Mouse (Mus musculus) left cerebral cortex, adult 18-20 months (tissue): ENCODE measurements around the gene Ube2j2. TPM values are rescaled to one million over a fixed set of nuclear protein-coding genes. Genes with fewer than 3 reads are reported as not detected.

ENCODE experiments used
- DNase-seq, 2 experiments: peaks; one replicate each; pipeline ENCODE4 v3.0.0; 2021 to 2022; ENCODE audit warnings: low spot score in 2 of 2, mixed read lengths in 1 of 2
- total RNA-seq, 2 experiments: library from RNA; stranded (reverse); gene quantifications; 2 replicates each; pipeline ENCODE4 v1.2.3; 2021

The Ube2j2 gene
- total RNA-seq, 2 experiments from 2014 or later, result 67.6 to 70.3 TPM

DNA sequence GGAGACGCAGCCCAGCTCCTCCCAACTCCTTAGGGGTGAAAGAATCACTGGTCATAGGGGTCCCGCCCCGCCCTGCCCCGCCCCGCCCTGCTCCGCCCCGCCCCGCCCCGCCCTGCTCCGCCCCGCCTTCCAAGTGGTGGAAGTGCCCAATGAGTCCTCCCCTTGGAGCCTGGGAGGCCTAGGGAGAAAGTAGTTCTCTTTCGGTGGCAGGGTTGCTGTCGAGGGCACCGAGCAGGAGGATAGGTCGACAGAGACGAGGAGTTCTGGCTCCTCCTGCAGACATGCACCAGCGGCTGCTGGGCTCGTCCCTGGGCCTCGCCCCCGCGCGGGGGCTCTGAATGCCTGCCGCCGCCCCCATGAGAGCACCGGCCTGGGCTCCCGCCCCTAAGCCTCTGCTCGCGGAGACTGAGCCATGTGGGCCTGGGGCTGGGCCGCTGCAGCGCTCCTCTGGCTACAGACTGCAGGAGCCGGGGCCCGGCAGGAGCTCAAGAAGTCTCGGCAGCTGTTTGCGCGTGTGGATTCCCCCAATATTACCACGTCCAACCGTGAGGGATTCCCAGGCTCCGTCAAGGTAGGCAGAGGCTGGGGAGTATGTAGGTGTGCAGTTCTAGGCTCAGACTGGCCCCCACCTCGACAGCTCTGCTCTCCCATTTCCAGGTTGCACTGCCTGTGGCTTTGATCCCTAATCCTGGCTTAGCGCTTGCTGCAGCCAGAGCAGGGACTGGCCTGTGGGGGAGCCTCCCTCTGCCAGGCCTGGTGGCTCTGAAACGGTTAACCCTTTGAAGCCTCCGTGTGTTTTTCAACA lies 18.7 kb downstream of the Ube2j2 start, which contains the start of gene C1qtnf12:
C1qtnf12 (plus strand) TSS at position 152 of the 805 bp plus-strand sequence.
- peak; percentile 11 to 39 for DNase-seq

DNA sequence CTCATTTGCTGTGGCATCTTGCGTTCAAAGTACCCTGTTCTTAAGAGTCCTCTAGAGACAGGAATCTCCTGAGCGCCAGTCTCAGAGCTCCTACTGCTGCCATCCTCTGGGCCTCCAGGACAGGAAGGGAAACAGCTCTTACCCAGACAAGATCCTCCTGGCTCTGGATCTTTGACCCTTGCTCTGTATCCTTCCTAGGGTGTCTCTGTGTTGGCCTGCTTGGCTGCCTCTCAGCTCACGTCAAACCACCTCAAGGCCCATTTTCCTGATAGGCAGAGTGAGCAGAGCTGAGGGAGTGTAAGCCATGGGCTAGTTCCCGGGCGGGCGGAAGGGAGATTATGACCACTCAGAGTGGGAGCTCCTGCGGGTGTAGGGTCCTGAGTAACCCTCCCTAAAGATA lies 19.5 kb downstream of the Ube2j2 start:
- no peak for DNase-seq

DNA sequence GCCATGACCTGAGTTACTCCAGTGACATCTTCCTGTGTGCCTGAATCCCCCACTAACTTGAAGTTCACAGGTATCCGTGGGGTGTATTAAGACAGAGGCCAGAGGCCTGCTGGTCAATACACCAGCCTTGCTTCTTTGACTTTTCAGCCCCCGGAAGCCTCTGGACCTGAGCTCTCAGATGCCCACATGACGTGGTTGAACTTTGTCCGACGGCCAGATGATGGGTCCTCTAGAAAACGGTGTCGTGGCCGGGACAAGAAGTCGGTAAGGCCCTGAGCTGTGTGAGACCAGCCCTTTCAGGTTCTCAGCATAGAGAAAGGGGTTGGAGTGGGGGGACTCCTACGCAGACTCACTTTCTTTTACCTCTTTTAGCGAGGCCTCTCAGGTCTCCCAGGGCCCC lies 20.8 kb downstream of the Ube2j2 start:
- no peak for DNase-seq

DNA sequence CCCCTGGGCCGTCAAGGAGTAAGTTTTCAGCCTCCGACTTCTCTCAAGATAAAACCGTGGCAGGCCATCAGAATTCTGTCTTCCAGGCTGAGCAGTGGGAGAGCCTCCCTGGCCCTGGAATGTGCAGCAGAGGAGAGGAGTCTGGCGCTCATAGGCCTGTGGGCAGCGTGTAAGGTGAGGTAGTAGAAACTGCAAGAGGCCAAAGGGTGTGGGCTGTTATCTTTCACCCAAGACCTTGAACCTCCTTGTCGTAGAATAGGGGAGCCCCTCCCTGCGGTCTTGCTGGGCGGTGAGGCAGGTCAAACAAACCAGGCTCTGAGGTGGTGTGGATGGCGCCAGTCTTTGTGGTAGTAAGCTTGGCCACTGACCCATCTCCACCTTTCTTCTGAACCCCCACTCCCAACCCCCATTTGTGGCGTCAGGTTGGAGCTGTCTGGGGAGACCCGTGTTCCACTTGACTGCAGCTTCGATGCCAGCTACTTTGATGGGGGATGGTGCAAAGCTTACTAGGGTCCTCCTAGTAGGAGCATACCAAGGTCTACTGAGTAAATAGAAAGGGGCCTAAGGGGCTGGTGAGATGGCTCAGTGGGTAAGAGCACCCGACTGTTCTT lies 25.5 kb downstream of the Ube2j2 start:
- DNase-seq, result no peak

DNA sequence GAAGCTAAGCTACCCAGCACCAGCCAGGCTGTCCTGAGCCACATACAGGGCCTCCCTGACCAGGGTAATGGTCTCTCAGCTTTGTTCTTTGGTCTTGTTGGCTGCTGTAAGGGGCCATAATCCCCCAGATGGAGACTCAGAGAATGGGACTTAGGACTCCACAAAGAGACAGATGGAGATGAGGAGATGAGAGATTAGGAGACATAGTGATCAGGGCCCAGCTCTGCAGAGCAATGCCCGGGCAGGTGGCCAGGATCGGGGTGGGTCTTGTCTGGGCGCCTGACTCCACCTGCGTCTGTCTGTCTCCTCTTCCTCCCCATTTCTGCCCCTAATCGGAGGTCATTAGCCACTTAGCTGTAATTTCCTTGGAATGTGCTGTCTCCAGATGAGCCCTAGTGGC lies 26.7 kb downstream of the Ube2j2 start:
- no peak for DNase-seq

DNA sequence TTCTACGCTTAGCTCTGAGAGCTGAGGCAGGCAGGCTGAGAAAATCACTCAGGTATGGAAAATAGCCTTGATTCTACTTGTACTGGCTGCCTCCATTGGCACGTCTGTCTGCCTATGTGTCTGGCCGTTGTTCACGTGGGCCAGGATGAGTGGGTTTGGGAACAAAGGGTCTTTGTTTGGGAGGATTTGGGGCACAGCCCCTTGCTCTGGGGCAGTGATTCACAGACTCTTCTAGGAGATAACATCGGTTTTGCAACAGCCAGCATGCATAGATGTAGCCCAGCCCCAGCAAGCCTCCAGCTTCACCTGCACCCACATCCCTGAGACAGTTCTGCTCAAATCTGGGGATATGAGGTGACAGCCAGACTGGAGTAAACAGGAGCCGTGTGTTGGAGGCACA lies 29.0 kb downstream of the Ube2j2 start:
- no peak for DNase-seq

DNA sequence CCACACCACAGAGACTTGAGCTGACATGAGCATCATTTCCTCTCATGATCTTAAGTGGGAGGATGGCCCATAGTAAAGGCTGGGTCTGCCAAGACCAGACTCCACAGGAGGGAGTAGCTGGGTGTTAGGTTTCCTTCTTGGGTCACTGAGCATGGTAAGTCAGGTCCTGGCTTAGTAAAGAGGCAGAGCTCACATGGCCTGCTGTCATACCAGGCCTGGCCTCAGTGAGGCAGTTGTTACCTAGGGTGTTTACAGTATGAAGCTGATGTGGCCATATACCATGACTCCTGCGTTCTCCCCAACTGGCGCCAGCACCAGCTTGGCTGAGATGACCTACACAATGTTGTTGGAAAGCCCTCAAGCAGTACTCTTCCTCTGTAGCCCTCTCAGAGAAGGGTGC lies 29.6 kb downstream of the Ube2j2 start:
- no peak for DNase-seq

DNA sequence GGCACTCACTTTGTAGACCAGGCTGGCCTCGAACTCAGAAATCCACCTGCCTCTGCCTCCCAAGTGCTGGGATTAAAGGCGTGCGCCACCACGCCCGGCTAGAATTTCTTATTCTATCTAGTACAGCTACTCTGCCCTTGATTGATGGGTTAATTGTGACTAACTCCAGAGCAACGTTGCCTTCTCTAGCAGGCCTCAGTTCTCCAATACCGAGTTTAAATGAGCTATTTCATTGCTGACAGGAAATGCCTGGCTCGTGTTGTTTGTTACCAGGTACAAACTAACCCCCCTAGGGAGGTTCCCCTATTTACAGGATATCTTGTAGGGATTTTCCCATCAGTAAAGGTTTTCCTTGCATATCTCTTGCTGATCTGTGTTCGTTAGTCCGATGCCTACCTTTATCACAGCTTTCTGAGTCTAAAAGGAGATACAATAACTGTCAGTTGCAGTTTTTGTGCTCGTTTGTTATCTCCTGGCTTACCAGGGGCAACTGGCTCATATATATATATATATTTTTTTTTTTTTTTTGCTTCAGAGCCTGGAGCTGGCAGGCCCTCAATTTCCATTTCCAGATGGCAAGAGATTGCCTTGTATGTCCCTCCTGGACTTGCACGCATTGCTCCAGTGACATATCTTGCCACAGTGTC lies 37.9 kb downstream of the Ube2j2 start:
- DNase-seq, result no peak

DNA sequence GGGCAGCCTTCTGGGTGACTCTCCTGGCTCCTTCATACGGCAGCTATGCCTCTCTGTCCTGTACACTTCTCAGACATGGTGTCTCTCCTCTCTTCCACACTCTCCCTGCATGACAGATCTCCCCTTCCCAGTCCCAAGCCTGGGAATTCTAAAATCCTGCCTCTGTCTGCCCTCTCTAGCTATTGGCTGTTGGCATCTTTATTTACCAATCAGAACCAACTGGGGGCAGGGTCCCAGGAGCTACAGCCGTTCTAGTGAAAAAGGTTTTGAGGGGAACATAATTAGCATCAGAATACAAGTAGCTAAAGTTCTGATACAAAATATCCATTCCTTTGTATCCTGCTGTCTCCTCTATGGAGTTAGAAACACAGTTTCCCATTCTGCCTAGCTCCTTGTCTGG lies 40.2 kb downstream of the Ube2j2 start:
- DNase-seq, result no peak

DNA sequence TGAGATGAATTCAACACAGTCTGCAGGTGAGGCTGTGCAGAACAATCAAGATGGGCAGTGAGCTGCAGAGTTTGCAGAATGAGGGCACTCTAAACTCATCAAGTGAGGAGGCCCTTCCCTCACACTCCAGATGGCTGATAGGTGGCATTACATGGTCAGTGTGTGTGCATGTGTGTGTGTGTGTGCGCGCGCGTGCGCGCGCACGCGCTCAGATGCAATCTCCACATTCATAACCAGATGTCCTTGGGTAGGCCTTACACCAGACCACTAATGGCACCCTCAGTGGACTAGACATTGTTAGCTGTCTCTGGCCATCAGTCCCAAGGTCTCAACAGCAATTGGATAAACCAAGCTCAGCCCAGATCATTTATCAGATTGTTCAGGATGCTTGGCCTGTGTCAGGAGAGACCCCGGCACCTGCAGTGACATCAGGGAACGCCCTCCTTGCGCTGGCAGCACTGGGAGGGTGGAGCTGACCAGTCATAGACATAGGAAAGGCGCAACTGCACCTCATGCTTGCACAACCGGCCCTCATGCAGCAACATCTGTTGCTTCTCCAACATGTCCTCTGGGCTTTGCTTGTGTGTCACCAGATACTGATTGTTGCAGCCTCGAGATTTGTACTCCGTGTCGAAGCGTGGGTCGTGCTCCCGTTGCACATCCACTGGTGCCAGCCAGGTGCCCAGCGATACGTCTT lies 47.7 kb downstream of the Ube2j2 start:
- no peak for DNase-seq

DNA sequence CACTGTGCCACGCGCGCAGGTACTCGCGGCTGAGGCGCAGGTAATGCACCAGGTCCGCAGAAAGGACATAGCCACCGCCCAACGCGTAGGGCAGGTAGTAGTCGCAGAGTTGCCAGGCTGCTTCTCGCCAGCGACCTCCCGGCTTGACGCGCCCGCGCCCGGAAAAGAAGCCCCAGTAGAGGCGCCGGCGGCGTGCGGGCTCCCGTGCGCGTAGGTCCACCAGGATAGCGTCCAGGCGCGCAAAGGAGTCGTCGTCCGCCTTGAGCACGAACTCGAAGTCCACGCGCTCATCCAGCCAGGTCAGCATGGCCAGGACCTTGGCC lies 48.2 kb downstream of the Ube2j2 start:
- no peak for DNase-seq

DNA sequence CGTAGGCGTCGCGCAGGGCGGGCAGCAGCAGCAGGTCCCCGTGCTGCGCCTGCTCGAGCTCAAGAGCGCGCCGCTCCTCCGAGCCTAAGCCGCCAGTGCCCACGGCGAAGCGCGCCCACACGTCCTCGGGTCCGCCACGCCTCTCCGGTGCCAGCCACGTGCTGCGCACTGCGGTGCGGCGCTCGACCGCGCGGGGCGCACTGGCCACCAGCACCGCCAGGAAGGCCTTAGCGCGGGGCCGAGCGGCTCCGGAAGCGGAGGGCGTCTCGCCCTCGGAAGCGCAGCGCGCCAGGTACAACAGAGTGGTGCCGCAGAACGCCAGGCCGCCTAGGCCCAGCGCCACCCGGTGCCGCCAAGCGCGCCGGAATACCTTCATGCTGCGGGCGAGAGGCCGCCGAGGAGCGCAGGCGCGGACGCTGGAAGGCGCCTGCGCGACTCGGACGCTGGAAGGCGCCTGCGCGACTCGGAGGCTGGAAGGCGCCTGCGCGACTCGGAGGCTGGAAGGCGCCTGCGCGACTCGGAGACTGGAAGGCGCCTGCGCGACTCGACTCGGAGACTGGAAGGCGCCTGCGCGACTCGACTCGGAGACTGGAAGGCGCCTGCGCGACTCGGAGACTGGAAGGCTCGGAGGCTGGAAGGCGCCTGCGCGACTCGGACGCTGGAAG lies 48.7 kb downstream of the Ube2j2 start, which contains the start of the genes B3galt6 and Sdf4:
B3galt6 (minus strand) TSS at position 409 of the 665 bp plus-strand sequence.
Sdf4 (plus strand) TSS at position 632 of the 665 bp plus-strand sequence.
- DNase-seq, result peak; percentile 78 to 90

DNA sequence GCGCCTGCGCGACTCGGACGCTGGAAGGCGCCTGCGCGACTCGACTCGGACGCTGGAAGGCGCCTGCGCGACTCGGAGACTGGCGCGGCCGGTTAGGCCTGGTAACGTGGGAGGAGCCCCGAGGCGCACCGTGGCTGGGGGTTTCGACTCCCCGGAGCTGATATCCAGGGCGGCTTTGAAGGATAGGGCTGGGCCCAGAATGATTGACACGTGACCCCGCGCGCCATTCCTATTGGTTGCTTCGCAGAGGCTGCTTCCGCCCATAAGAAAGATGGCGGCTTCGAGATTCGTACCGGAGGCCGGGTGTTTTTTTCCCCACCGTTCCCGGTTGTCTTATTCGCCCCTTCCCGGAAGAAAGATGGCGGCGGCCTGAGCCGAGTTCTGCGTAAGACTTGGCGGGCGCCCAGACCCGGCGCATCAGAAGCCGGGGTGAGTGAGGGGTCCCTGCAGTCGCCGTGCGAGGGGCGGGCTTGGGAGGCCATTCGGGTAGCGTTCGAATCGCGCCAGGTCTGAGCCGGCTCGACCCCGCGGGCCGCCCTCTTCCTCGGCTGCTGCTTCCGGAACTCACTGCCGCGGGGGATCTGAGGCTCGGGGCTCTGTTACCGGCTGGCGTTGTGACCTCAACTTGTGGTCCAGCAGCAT lies 49.4 kb downstream of the Ube2j2 start:
- DNase-seq, result peak; percentile 93 to 96

DNA sequence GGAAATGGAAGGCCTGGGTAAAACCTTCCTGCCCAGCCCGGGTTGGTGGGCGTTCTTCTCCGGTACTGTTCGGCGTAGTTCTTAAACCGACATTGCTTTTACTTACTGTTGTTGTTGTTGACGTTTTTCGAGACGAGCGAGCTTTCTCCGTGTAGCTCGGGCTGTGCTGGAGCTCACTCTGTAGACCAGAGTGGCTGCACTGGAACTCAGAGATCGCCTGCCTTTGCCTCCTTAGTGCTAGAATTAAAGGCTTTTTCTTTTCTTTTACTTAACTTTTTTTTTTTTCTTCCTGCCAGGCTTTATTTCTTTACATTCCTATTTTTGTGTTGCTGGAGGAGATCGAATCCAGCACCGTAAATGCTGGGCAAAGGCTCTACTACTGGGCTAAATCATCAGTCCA lies 50.0 kb downstream of the Ube2j2 start:
- DNase-seq, result no peak

DNA sequence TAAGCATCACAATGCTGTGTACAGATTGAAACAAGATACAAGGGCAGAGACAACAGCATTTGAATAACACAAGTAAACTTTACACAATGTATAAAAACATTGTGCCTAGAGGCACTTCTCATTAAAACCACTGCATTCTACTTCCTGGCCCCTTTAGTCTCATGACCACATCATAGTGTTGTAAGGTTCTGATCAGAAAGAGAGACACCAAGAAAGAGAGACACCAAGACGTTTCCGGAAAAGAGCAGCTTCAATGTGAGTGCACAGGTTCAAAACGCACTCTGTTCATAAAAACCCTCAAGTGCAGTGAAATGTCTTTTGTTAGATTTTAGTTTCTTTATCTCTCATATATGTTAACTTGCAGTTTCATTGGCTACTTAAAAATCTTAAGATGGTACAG lies 60.5 kb downstream of the Ube2j2 start:
- no peak for DNase-seq

DNA sequence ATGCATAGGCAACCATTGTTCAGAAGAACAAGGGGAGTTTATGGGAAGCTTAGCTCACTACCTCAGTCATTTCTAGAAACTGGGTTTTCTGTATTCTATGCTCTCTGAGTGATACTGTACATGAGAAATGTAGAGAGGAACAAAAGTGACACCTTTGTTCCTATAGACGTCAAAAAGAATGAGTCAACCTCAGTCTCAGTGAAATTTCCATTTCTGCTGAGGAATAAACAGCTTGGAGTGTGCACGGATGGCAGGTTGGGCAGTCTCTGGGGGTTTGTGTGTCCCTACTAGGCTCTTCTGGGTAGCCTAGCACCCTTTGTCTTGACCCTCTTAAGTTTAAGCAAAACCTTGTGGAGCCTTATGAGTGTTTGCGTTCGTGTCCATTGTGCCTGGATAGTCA lies 64.7 kb downstream of the Ube2j2 start:
- no peak for DNase-seq
